Mouse (Mus musculus) adrenal gland, postnatal 25 days (tissue): ENCODE measurements at regions not wholly inside any gene's neighbourhood (a gene's known extent, or its start where the extent isn't known, plus 50 kb on each side); places are given as distances from the start of the nearest gene placed in this dataset.
A peak's percentile ranks its signal among the peaks of the same experiment; 100 is the strongest.
"Not testable (repeated sequence)": the region's sequence is repeated elsewhere in the genome, so short reads cannot be mapped to it uniquely, and the experiment has no call there.

Experiments
- DNase-seq: peaks from one replicate; pipeline ENCODE4 v3.0.0; 2021; ENCODE audit warnings: mixed read lengths
- microRNA-seq, 2 experiments: library from miRNA; unstranded; fragments of <30 nt; microRNA quantifications; one replicate each; pipeline ENCODE4 v1.2.0; 2021

- not testable (repeated sequence) for DNase-seq
Measured at GRCm38 (mm10) chr19:9338971-9339370, 203.5 kb upstream of the Asrgl1 start.

- not testable (repeated sequence) for DNase-seq
Measured at GRCm38 (mm10) chr19:9337447-9337846, 202.0 kb upstream of the Asrgl1 start.

DNA sequence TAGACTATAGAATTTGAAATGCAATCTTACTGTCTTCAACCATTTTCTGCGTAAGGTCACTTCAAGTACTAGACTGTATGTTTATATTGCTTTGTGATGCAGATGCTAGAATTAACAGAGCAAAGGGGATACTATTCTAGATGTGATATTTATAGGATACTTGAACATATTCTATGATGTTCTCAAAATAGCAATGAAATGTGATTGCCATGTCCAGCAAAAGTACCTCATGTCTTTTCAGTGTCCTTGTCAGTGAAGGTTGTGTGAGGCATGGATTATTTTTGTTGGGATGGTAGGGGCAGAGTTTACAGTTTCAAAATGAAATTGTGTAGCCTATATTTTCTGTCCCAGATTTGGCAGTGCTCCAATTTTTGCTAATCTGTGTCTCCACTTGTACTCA lies 182.5 kb upstream of the Asrgl1 start:
- not testable (repeated sequence) for DNase-seq

DNA sequence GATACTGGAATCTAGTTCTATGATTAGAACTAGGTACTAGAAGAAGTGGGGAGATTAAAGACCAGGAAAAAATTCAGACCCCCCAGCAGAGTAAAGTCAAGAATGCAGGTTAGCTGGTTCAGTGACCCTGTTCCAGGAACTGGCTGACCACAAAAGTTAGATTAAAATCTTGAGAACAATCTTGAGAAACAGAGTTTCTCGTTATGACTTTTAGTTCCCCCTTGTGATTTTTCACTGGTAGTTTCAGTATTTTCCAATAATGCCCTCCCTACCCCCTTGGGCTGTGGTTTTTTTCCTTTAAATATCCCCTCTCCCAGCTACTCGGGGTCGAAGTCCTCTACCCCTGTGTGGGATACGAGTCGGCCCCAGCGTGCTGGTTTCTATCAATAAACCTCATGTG lies 180.7 kb upstream of the Asrgl1 start:
- DNase-seq = not testable (repeated sequence)

- peak; percentile 5 for DNase-seq
Measured at GRCm38 (mm10) chr19:9283176-9283575, 147.7 kb upstream of the Asrgl1 start.

DNA sequence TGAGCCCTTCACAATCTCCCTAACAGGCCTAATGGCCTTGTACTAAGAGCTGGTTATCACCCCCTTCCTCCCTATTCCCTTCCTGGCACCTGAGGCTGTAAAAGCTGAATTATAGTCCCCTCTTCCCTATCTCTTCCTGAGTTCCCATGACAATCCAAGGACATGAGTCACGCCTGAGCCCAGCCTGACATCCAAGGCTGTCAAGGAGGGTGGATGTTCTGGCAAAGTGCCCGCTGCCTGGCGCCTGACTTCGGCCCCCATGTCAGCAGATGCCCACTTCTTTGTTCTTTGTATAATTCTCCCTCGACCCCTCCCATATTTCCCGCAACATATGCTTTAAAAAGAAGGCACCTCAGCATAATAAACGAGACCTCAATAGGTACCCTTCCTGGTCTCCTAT lies 99.2 kb upstream of the Asrgl1 start:
- DNase-seq = peak; percentile 42

Small RNAs in the stretch of these regions (microRNA-seq; reads per million reads assigned to microRNA genes)
- 0 reads per million in 2 experiments for gene Gm24543
